Mouse (Mus musculus) kidney, embryonic 15.5 days (tissue): ENCODE data around the gene Slc16a13. TPM values are rescaled to one million over a fixed set of nuclear protein-coding genes. Genes with fewer than 3 reads are reported as not detected.
A peak's percentile ranks its signal among the peaks of the same experiment; 100 is the strongest.
"Not testable (repeated sequence)": the region's sequence is repeated elsewhere in the genome, so short reads cannot be mapped to it uniquely, and the experiment has no call there.

Experiments
- ATAC-seq: fragments of 200-750 bp; cut with Nextera tagmentation; replicated peaks from 2 replicates; pipeline ENCODE4 v1.8.0; 2017; ENCODE audit warnings: moderate TSS enrichment; ENCODE audit not compliant: low FRiP score
- H3K27ac ChIP-seq: fragments of 300-500 bp; sonication (generic); 2 replicates; pipeline ENCODE4 v1.5.1; 2015; ENCODE audit warnings: mild to moderate bottlenecking, inconsistent platforms
- H3K27me3 ChIP-seq: fragments of 300-500 bp; sonication (generic); 2 replicates; pipeline ENCODE4 v1.6.1; 2015; ENCODE audit warnings: inconsistent platforms
- H3K36me3 ChIP-seq: fragments of 300-500 bp; sonication (generic); 2 replicates; pipeline ENCODE4 v1.6.1; 2015; ENCODE audit warnings: inconsistent platforms
- H3K4me1 ChIP-seq: fragments of 300-500 bp; sonication (generic); 2 replicates; pipeline ENCODE4 v1.6.1; 2015; ENCODE audit warnings: inconsistent platforms
- H3K4me2 ChIP-seq: fragments of 300-500 bp; sonication (generic); 2 replicates; pipeline ENCODE4 v1.6.1; 2015; ENCODE audit warnings: moderate library complexity, mild to moderate bottlenecking, inconsistent platforms
- H3K4me3 ChIP-seq: fragments of 300-500 bp; sonication (generic); replicated peaks from 2 replicates; pipeline ENCODE4 v1.5.1; 2015; ENCODE audit warnings: mild to moderate bottlenecking, inconsistent platforms
- H3K9ac ChIP-seq: fragments of 300-500 bp; sonication (generic); 2 replicates; pipeline ENCODE4 v1.6.1; 2015; ENCODE audit warnings: mild to moderate bottlenecking, inconsistent platforms
- H3K9me3 ChIP-seq: fragments of 300-500 bp; sonication (generic); replicated peaks from 2 replicates; pipeline ENCODE4 v1.6.1; 2016; ENCODE audit warnings: inconsistent platforms
- WGBS: fragments of 180-500 bp; shearing (Covaris S2); methylation state at CpG from one replicate; pipeline ENCODE4 v1.1.7; 2015; ENCODE audit warnings: mixed read lengths; 5-methylcytosine and 5-hydroxymethylcytosine counted together
- polyA plus RNA-seq: library from polyadenylated mRNA; unstranded; fragments of >200 nt; fragmentation: Nextera tagmentation; extraction: Ambion mirVana; gene quantifications from 2 replicates; pipeline ENCODE4 v1.2.1, GENCODE M21; 2015

Gene Slc16a13
- polyA plus RNA-seq, 1 experiment from 2014 or later = 13.3 TPM

DNA sequence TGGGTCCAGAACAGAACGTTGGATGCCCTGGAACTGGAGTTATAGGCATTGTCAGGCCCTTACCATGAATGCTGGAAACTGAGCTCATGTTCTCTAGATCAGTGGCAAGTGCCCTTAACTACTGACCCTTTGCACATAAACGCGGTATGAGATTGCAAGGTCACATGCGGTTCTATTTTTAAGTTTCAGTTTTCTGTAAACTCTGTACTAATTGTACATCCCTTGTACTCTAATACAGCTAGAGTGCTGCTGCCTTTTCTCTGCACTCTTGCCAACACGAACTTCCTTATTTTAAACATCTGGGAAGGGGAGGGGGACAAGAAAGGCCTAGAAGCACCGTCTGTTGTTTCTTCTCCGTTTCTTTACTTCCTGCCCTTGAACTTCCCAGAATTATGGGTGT is 35.7 kb downstream of the Slc16a13 start:
- H3K4me3 ChIP-seq = no peak overlapping the region
- 35% methylated on average over 7 of the region's 7 CpGs for WGBS
- H3K27ac ChIP-seq = no peak overlapping the region
- peaks cover 3% of the 10 kb centered on the region; the same call in 1 of the 2 replicates for H3K27me3 ChIP-seq
- ATAC-seq = no peak
- H3K4me1 ChIP-seq = no peaks in the 10 kb centered on the region
- no peak overlapping the region for H3K4me2 ChIP-seq
- H3K36me3 ChIP-seq = no peaks in the 10 kb centered on the region
- H3K9ac ChIP-seq = no peak overlapping the region
- H3K9me3 ChIP-seq = no peaks in the 10 kb centered on the region

DNA sequence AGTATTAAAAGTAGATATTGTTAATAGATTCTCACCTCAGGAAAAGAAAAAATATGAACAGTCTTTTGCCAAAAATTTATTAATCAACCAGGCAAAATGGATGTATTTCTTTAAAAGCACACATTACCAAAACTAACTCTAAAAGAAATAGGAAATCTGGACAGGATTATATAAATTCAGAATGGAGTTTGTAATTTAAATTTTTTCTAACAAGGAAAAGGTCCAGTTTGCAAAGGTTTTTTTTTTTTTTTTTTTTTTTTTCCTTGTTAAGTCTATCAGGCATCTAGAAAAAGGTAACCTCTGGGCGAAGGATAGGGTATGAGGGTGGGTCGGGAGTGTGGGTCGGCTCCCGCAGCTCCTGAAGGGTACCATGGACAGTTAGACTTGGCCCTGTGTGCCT is 40.4 kb downstream of the Slc16a13 start:
- no peak for ATAC-seq
- whole genome bisulfite sequencing = 93% methylated on average over 4 of the region's 4 CpGs

DNA sequence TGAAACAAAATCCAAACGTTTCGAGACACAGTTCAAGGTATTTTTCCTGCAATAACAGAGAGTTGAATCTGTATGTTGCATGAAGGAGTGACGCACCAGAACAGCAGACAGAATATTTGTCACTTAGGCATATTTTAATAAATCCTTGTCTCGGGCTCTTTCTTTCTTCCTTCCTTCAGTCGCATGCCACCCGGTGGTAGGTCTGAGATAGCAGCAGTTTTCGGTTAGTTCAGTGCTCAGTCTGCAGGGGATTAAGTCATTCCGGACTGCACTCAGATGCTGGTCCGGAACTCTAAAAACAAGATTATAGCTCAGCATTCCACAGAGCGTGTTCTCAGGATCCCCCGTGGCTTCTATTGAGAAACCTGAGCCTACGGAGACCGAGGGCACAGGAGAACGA is 41.5 kb downstream of the Slc16a13 start:
- no peak for ATAC-seq
- Histone ChIP-seq H3K27me3 (no peaks in the 10 kb centered on the region; the same call in 1 of the 2 replicates), H3K4me2 (no peak overlapping the region), H3K4me3 (no peak overlapping the region), H3K9ac (no peak overlapping the region), H3K27ac (no peak overlapping the region), H3K9me3 (no peaks in the 10 kb centered on the region), H3K4me1 (no peaks in the 10 kb centered on the region), H3K36me3 (no peaks in the 10 kb centered on the region)
- 37% methylated on average over 14 of the region's 14 CpGs for WGBS

More for the DNA sequence above, 40.4 kb downstream of the Slc16a13 start:
- Histone ChIP-seq H3K4me1 (no peaks in the 10 kb centered on the region), H3K4me3 (no peak overlapping the region), H3K36me3 (no peaks in the 10 kb centered on the region), H3K27me3 (no peaks in the 10 kb centered on the region; the same call in 1 of the 2 replicates), H3K27ac (no peak overlapping the region), H3K9ac (no peak overlapping the region), H3K4me2 (no peak overlapping the region), H3K9me3 (no peaks in the 10 kb centered on the region)

DNA sequence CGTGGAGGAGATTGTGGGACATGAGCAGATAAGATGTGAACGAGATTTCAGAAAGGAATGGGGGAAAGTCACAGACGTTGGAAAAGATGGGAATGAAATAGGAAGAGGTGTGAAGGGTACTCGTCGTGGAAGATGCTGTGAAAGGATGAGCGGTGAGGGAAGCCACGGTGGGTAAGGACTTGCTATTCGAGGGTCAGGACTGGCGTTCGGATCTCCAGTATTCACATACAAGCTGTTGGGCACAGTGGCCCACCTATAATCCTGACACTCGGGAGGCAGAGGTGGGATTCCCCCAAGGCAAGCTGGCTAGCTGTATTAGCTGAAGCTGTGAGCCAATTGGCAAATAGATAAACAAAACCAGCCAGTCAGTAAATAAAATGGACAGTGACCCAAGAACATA is 42.1 kb downstream of the Slc16a13 start:
- 81% methylated on average over 11 of the region's 11 CpGs for WGBS
- no peak overlapping the region for H3K4me3 ChIP-seq
- H3K27ac ChIP-seq = no peak overlapping the region
- H3K27me3 ChIP-seq = no peaks in the 10 kb centered on the region; the same call in 1 of the 2 replicates
- ATAC-seq = no peak
- H3K9ac ChIP-seq = no peak overlapping the region
- no peaks in the 10 kb centered on the region for H3K9me3 ChIP-seq
- no peak overlapping the region for H3K4me2 ChIP-seq
- H3K4me1 ChIP-seq = no peaks in the 10 kb centered on the region
- H3K36me3 ChIP-seq = no peaks in the 10 kb centered on the region

DNA sequence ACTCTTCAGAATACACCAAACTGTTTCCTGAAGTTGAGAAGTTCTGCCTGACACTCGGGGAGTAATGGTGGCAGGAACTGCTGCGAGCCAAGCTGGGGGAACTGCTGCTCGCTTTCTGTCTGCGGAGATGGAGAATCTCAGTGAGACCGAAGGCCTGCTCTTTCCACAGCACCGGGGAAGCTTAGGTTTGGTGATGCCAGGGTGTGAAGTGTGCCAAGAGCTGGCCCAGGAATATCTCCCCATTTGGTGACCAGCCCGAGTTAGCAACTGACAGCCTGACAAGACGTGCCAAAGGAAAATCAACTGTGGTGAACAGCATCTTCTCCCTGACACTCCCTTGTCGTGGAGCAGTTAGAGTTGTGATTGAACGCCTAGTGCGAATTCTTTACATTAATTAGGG is 42.6 kb downstream of the Slc16a13 start:
- no peaks in the 10 kb centered on the region for H3K9me3 ChIP-seq
- H3K4me1 ChIP-seq = no peaks in the 10 kb centered on the region
- ATAC-seq = no peak
- no peaks in the 10 kb centered on the region for H3K36me3 ChIP-seq
- WGBS = 81% methylated on average over 11 of the region's 11 CpGs
- no peak overlapping the region for H3K4me2 ChIP-seq
- H3K27ac ChIP-seq = no peak overlapping the region
- H3K9ac ChIP-seq = no peak overlapping the region
- H3K4me3 ChIP-seq = no peak overlapping the region
- no peaks in the 10 kb centered on the region; the same call in 1 of the 2 replicates for H3K27me3 ChIP-seq

DNA sequence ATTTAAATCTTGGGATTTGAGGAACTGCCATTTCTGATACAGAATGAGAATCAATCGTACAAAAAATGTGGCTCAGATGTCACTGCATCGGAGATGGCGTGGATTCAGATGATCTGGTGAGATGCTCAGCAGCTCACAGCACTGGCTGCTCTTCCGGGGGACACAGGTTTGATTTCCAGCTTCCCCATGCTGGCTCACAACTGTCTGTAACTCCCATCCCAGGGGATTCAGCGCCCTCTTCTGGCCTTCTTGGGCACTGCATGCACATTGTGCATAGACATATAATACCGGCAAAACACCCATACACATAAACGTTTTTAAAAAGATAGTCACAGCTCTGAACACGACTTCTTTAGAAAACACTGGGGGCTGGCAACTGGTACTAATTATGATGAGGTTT is 43.2 kb downstream of the Slc16a13 start:
- 75% methylated on average over 8 of the region's 8 CpGs for WGBS
- no peak for ATAC-seq

DNA sequence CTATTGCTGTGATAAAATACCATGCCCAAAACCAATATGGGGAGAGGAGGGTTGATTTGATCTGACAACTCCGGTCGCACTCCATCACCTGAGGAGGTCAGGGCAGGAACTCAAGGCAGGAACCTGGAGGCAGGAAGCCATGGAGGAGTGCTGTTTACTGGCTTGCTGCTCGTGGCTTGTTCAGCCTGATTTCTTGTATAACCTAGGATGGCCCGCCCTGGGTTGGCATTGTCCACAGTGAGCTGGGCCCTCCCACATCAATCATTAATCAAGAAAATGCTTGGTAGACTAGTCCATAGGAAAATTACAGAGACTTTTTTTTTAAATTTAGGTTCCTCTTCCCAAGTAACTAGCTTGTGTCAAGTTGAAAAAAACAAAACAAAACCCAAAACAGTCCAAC is 46.4 kb downstream of the Slc16a13 start:
- H3K9me3 ChIP-seq = no peaks in the 10 kb centered on the region
- H3K4me2 ChIP-seq = no peak overlapping the region
- no peak overlapping the region for H3K4me3 ChIP-seq
- H3K4me1 ChIP-seq = no peaks in the 10 kb centered on the region
- no peaks in the 10 kb centered on the region for H3K36me3 ChIP-seq
- 78% methylated on average over 4 of the region's 4 CpGs for WGBS
- no peak for ATAC-seq
- H3K27me3 ChIP-seq = no peaks in the 10 kb centered on the region
- H3K9ac ChIP-seq = no peak overlapping the region
- H3K27ac ChIP-seq = no peak overlapping the region

More for the DNA sequence above, 43.2 kb downstream of the Slc16a13 start:
- Histone ChIP-seq H3K4me2 (no peak overlapping the region), H3K27me3 (no peaks in the 10 kb centered on the region; the same call in 1 of the 2 replicates), H3K9me3 (no peaks in the 10 kb centered on the region), H3K27ac (no peak overlapping the region), H3K4me1 (no peaks in the 10 kb centered on the region), H3K36me3 (no peaks in the 10 kb centered on the region), H3K9ac (no peak overlapping the region), H3K4me3 (no peak overlapping the region)

DNA sequence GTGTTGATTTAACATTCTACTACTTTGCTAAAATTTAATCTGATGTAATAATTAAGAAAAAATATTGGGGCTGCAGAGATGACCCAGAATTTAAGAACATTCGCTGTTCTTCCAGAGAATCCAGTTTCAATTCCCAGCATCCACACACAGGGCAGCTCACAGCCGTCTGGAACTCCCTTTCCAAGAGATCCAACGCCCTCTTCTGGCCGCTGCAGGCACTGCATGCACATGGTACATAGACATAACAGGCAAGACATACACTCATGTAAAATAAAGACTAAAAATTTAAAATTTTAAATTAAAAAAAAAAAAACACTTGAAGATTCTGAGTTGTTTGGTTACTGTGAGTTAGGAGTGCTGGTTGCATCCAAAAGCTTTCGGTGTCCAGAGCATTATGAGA is 48.6 kb downstream of the Slc16a13 start:
- no peak overlapping the region for H3K27ac ChIP-seq
- no peak for ATAC-seq
- WGBS = 55% methylated on average over 5 of the region's 5 CpGs
- no peaks in the 10 kb centered on the region for H3K9me3 ChIP-seq
- H3K9ac ChIP-seq = no peak overlapping the region
- no peaks in the 10 kb centered on the region for H3K36me3 ChIP-seq
- H3K4me2 ChIP-seq = no peak overlapping the region
- H3K27me3 ChIP-seq = no peaks in the 10 kb centered on the region
- H3K4me1 ChIP-seq = peaks cover 12% of the 10 kb centered on the region
- no peak overlapping the region for H3K4me3 ChIP-seq

DNA sequence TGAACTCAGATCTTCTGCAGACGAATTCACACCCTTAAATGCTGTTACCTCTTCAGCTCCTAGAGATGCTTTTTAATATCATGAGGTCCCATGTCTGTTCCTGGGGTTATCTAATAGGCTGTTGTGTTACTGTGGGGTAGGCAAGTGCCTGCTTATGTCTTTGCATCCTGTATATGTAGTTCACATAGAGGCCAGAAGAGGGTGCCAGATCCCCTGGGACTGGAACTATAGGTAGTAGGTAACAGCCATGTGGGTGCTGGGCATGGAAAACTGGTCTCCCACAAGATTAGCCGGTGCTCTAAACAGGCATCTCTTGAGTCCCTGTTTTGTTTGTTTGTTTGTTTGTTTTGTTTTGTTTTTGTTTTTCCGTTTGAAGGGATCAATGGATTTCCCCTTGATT is 49.0 kb downstream of the Slc16a13 start:
- H3K4me3 ChIP-seq = no peak overlapping the region
- ATAC-seq = no peak
- 54% methylated on average over 3 of the region's 3 CpGs for WGBS

DNA sequence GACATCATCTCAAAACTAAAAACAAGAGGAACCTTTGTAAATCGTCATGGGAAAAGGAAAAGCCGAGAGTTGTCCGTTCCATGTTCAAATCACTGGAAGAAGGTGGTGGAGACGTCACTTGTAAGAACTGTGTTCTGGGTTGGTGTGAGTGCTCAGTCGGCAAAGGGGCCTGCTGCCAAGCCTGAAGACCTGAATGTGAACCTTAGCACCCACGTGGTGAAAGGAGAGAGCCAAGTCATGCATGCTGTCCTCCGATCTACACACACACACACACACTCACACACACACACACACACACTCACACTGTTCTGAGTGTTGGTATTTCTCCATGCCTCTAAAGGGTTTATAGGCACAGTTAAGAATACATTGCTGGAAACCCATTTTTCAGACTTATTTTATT is 49.7 kb downstream of the Slc16a13 start:
- Histone ChIP-seq H3K27me3 (no peaks in the 10 kb centered on the region), H3K36me3 (no peaks in the 10 kb centered on the region), H3K9me3 (no peaks in the 10 kb centered on the region), H3K9ac (no peak overlapping the region), H3K4me3 (no peak overlapping the region), H3K4me2 (no peak overlapping the region), H3K27ac (no peak overlapping the region), H3K4me1 (peaks cover 12% of the 10 kb centered on the region)
- 78% methylated on average over 7 of the region's 7 CpGs for WGBS
- no peak for ATAC-seq

More for the DNA sequence above, 49.0 kb downstream of the Slc16a13 start:
- H3K4me2 ChIP-seq = no peak overlapping the region
- H3K27me3 ChIP-seq = no peaks in the 10 kb centered on the region
- H3K4me1 ChIP-seq = peaks cover 12% of the 10 kb centered on the region
- no peaks in the 10 kb centered on the region for H3K36me3 ChIP-seq
- no peaks in the 10 kb centered on the region for H3K9me3 ChIP-seq
- H3K9ac ChIP-seq = no peak overlapping the region
- H3K27ac ChIP-seq = no peak overlapping the region

DNA sequence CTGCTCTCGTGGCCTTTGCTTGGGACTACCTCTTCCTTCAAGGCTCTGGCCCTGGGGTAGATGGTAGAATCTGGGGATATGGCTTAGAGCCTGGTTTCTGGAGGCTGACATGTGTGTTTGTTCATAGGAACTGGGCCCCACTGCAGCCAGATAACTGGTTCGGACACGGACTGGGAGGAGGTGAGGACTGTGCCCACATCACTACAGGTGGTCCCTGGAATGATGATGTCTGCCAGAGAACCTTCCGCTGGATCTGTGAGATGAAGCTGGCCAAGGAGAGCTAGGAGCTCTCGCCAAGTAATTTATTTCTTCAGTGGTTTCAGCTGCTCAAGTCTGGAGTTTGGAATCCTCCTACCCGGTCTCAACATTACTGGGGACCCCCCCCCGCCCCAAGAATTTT is 50.6 kb downstream of the Slc16a13 start:
- Histone ChIP-seq H3K36me3 (no peaks in the 10 kb centered on the region), H3K27me3 (no peaks in the 10 kb centered on the region), H3K9me3 (no peaks in the 10 kb centered on the region), H3K9ac (no peak overlapping the region), H3K4me2 (no peak overlapping the region), H3K27ac (no peak overlapping the region), H3K4me1 (peaks cover 12% of the 10 kb centered on the region), H3K4me3 (no peak overlapping the region)
- 83% methylated on average over 7 of the region's 7 CpGs for WGBS
- no peak for ATAC-seq

DNA sequence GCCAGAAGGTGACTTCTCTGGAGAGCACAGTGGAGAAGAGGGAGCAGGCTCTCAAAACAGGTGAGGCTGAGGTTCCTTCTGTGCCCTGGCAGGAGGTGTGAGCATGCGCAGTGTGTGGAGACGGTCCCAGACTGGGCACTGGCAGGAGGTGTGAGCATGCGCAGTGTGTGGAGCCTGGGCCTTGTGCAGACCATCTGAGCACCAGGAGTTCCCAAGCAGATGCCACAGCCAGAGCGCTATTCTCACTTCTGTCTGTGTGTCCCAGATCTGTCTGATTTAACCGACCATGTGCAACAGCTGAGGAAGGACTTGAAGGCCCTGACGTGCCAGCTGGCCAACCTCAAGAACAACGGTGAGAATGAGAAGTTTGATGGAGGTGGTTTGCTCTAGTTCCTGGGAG is 51.4 kb downstream of the Slc16a13 start:
- H3K36me3 ChIP-seq = not testable (repeated sequence)

DNA sequence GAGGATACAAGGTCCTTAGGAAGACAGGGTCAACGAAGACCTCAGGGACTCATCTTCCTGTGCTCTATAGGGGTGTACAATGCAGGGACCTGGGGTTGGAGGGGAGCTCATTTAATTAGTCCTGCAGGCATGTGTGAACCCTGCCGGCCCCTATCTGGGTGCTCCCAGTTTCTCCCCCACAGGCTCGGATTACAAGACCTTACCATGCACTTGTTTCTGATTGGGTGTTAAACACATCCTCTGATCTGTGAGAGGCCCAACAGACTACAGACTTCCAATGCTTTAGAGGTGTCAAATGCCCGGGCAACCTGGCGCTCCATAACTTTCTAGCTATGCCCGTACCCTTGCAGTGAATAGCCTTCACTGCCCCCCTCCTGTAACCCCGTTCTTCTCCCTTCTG is 52.7 kb downstream of the Slc16a13 start:
- Histone ChIP-seq H3K4me2 (no peak overlapping the region; the same call in 1 of the 2 replicates), H3K4me3 (no peak overlapping the region), H3K4me1 (peaks cover 12% of the 10 kb centered on the region), H3K9ac (no peak overlapping the region), H3K27me3 (no peaks in the 10 kb centered on the region), H3K27ac (no peak overlapping the region), H3K36me3 (no peaks in the 10 kb centered on the region), H3K9me3 (no peaks in the 10 kb centered on the region)
- peak; percentile 36; the same call in 1 of the 2 replicates for ATAC-seq
- 32% methylated on average over 7 of the region's 7 CpGs for WGBS

More for the DNA sequence above, 51.4 kb downstream of the Slc16a13 start:
- not testable (repeated sequence) for ATAC-seq, H3K9ac ChIP-seq, H3K4me2 ChIP-seq, H3K27ac ChIP-seq, H3K4me3 ChIP-seq, H3K27me3 ChIP-seq, H3K9me3 ChIP-seq
- WGBS = 91% methylated on average over 7 of the region's 7 CpGs
- H3K4me1 ChIP-seq = peaks cover 12% of the 10 kb centered on the region
